Mouse (Mus musculus) CD8-positive naive resting alpha-beta T cell, adult 2 months (primary cell): Measurements from ENCODE around the gene Ccl24.
A peak's percentile ranks its signal among the peaks of the same experiment; 100 is the strongest.
"Not testable (repeated sequence)": the region's sequence is repeated elsewhere in the genome, so short reads cannot be mapped to it uniquely, and the experiment has no call there.

Experiments
- DNase-seq, 2 experiments: peaks; one replicate each; pipeline ENCODE4 v3.0.0; 2022; ENCODE audit warnings: low read depth in 2 of 2, low spot score in 2 of 2

Gene Ccl24

DNA sequence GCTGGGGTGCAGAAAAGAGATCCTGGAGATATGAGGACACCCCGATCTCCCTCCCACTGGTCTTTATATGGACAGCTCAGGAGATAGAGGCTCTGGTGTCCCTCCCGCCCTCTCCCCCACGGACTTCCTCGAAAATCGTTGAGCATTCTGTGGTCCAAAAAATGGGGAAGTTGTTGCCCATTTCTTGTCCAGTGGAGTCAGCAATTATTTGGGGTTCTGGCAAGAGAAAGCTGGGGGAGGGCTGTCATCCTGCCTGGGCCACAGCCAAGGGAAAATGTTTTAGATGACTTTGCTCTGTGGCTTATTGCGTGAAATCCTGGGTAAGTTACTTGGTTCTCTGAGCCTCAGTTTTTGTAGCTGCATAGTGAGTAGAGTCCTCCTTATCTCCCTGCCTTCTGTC, at the start of gene Ccl24:
TSS of gene Ccl24 (minus strand) at position 44 of the 400 bp plus-strand sequence.
- DNase-seq: no peak

DNA sequence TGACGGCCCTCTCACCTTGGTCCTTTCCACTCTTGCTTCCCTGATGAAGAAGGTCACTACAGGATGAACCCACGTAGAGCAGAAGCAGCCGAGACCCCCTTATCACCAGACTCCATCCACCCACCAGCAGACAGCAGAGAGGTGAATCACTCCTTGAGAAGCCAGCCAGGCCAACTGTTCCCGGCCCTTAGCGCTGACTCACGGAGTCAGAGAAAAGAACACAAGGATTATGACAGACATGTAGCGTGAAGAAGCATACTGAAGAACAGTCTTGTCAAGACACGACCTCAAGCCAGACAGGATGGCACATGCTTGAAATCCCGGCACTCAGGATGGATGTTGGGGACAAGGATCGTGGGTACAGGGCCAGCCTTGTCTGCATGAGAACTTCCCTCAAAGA, 48.9 kb upstream of the Ccl24 start:
- no peak for DNase-seq

GRCm38 (mm10) chr5:135620526-135620925, 47.7 kb upstream of the Ccl24 start:
- no peak for DNase-seq

- DNase-seq: not testable (repeated sequence)
Observed at GRCm38 (mm10) chr5:135619741-135620140, 46.9 kb upstream of the Ccl24 start.

GRCm38 (mm10) chr5:135609794-135610193, 36.9 kb upstream of the Ccl24 start:
- no peak for DNase-seq

DNA sequence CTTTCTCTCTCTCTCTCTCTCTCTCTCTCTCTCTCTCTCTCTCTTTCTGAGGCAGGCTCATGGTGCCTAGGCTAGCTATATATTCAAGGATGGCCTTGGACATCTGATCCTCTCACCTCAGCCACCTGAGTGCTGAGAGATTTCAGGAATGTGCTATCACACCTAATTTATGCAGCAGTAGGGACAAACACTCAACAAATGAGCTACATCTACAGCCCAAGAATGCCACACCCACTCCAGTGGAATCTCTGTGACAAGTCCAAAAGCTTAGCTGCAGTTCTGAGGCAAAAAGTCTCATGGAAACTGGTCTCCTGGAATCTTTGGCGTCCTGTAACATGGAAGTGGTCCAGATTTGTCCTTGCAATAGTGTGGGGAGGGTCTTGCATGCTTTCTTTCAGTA, 34.7 kb upstream of the Ccl24 start:
- DNase-seq: no peak

GRCm38 (mm10) chr5:135606717-135607116, 33.9 kb upstream of the Ccl24 start:
- DNase-seq: not testable (repeated sequence)

DNA sequence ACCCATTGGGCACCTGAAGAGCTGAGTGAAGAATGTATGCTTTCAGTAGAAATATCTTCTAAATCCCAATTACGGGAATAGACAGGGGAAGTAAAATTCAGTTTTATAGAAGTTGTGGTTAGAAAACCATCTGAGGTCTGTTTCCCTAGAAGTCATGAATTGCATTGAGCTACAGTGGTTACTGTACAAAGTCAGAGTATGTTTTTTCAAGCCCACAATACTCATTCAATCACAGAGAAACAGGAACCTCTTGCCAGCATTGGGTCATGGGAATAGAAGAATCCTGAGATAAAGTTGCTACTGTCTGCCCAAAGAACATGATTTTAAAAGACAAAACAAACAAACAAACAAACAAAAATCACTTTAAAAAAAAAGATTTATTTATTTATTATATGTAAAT, 31.8 kb upstream of the Ccl24 start:
- DNase-seq: not testable (repeated sequence)

GRCm38 (mm10) chr5:135589996-135590784, 17.3 kb upstream of the Ccl24 start:
- no peak for DNase-seq

DNA sequence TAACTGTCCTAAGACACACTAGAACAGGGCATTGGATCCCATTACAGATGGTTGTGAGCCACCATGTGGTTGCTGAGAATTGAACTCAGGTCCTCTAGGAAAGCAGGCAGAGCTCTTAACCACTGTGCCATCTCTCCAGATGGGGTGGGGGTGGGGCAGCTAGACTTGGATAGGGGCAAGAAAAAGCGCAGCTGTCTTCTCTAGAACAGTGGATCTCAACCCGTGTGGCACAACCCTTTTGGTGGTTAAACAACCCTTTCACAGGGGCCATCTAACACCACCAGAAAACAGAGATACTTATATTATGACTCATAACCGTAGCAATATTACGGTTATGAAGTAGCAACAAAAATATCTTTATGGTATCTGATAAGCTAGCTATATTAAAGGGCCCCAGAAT, 14.9 kb upstream of the Ccl24 start:
- no peak for DNase-seq

- no peak for DNase-seq
Observed at GRCm38 (mm10) chr5:135585691-135586090, 12.8 kb upstream of the Ccl24 start.

GRCm38 (mm10) chr5:135582330-135582729, 9.5 kb upstream of the Ccl24 start:
- no peak for DNase-seq

- DNase-seq: no peak
Observed at GRCm38 (mm10) chr5:135579331-135579751, 6.5 kb upstream of the Ccl24 start.

- DNase-seq: no peak
Observed at GRCm38 (mm10) chr5:135576055-135576454, 3.2 kb upstream of the Ccl24 start.

- DNase-seq: no peak
Observed at GRCm38 (mm10) chr5:135568698-135569097, 4.2 kb downstream of the Ccl24 start.

DNA sequence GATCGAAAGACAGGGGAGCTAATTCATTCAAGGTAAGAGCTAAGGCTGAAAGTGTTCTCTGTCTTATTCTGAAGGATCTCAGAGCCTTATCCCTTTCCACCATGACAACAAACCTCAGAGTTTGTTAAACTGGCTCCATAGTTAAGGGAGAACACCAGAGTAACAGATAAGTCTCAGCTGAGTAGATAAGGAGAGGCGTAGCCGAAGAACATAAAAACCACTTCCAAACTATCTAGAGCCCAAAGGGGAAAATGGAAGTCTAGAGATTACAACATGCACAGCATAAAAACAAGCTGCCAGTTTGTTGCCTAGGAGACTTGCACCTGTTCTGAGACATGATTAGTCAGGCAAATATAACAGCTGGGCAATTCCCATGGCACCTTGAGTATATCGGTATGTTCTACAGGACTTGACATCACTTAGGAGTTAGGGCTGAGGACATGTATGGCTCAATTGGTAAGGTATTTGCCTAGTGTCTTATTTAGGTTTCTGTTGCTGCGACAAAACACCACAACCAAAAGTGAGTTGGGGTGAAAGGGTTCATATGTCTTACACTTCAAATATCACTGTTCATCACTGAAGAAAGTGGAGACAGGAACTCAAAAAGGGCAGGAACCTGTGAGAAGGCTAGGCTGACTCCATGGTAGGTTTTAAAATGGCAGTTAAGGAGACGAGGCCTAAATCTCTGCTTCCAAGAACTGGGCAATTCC, 5.1 kb downstream of the Ccl24 start:
- DNase-seq: no peak

GRCm38 (mm10) chr5:135563469-135563868, 9.4 kb downstream of the Ccl24 start, which contains the start of gene Ccl26:
Gene Ccl26, minus strand, starts transcription at chr5:135563569.
- DNase-seq: no peak

DNA sequence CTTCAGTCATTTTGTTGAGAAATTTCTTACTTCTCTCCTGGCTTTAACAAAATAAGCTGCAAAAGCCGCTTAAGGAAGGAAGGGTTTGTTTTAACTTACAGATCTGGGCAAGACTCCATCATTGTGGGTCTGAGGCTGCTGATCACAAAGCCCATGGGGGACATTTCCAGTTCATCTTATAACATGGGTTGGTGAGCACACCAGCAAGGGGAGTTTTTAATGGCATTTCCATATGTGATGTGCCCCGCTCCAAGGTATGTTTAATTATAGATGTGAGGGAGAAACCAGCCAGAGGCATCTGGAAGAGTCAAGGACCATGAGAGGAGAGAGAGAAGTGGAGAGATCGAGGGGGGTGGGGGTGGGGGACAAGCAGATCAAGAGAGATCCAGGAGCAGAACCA, 15.2 kb downstream of the Ccl24 start:
- no peak for DNase-seq

- DNase-seq: no peak
Observed at GRCm38 (mm10) chr5:135557051-135557450, 15.8 kb downstream of the Ccl24 start.

DNA sequence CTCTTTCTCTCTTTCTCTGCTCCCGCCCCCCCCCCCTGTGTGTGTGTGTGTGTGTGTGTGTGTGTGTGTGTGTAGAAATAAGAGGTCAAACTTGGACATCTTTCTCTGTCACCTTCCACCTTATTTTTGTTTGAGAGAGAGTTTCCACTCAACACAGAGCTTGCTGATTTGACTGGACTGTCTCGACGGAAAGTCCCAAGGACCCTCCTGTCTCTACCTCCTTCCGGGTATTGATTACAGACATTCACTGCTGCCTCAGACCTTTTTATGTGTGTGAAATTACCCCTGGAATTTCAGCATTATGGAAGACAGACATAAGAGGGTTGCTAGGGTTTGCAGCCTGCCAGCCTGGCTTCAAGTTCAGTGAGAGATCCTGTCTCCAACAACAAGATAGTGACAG, 16.6 kb downstream of the Ccl24 start:
- DNase-seq: no peak

DNA sequence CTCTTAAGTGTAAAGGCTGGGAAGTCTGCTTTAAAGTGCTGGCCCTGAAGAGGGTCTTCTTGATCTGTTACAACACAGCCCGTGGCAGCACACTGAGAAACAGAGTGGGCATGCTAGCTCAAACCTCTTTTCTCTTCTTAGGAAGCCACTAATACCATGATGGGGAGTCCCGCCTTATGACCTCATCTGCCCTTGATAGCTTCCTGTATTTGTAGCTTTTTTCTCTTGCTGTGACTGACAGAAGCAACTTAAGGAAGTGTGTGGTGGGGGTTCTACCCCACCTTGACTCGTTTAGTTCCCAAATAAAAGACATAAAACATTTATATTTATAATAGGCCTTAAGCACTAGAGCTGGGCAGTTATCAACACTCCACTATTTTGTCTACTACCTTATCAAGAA, 21.3 kb downstream of the Ccl24 start:
- DNase-seq: no peak

DNA sequence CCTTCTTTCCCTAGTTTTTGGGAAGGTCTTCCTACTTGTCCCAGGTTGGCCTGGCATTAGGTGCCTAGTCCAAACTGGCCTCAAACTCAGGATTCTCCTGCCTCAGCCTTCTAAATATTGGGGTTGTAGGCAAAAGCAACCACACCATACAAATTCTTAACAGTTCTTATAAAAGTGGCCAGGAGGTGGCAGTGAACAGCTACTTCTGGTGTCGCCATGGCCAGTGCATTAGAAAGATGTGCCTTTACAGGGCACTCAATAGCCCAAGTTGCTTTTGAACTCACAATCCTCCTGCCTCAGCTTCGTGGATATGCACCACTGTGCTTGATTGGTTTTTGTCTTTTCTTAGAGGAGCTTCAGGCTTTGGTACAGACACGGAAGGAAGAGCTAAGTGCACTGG, 21.9 kb downstream of the Ccl24 start:
- peak in 1 of 2 experiments; percentile 15 for DNase-seq
